Mouse (Mus musculus) lung, adult 2 months (tissue): Measurements from ENCODE around the gene Fxyd2. TPM values are rescaled to one million over a fixed set of nuclear protein-coding genes. Genes with fewer than 3 reads are reported as not detected.

Experiments
- DNase-seq: peaks from one replicate; pipeline ENCODE4 v3.0.0; 2022
- H3K4me1 ChIP-seq: fragments of 200-500 bp; 2 replicates; pipeline ENCODE4 v1.6.1; 2011; ENCODE audit warnings: low read length; ENCODE audit not compliant: control insufficient read depth, insufficient read depth
- H3K4me3 ChIP-seq: fragments of 200-500 bp; replicated peaks from 2 replicates; pipeline ENCODE3; 2011; ENCODE audit warnings: low read depth, mild to moderate bottlenecking, control low read depth, low read length; ENCODE audit errors: extremely low read depth
- CTCF ChIP-seq: fragments of 200-500 bp; IDR thresholded peaks from 2 replicates; pipeline ENCODE4 v1.5.1; 2011; ENCODE audit warnings: mild to moderate bottlenecking, low read length, control low read depth; ENCODE audit not compliant: insufficient read depth
- POLR2A ChIP-seq: fragments of 200-500 bp; IDR thresholded peaks from 2 replicates; pipeline ENCODE4 v1.6.1; 2011; ENCODE audit warnings: low read depth, mild to moderate bottlenecking, control low read depth, low read length, borderline replicate concordance; ENCODE audit errors: extremely low read depth
- WGBS: fragments of 180-500 bp; shearing (Covaris S2); methylation state at CpG from one replicate; pipeline ENCODE4 v1.1.7; 2018; 5-methylcytosine and 5-hydroxymethylcytosine counted together
- polyA plus RNA-seq: library from polyadenylated mRNA; depleted of rRNA; stranded (reverse); fragments of >200 nt; gene quantifications from 2 replicates; pipeline ENCODE4 v1.2.3, GENCODE M21; 2012; rRNA removed

Fxyd2 gene
- polyA plus RNA-seq, 1 experiment: 8.5 TPM

- no peak for TF ChIP-seq POLR2A
- TF ChIP-seq CTCF: no peak
- Histone ChIP-seq H3K4me3 (no peak overlapping the region), H3K4me1 (no peaks in the 10 kb centered on the region)
- no peak for DNase-seq
- 62% methylated on average over 10 of the region's 10 CpGs for WGBS
Observed at GRCm38 (mm10) chr9:45454032-45454431, 54.6 kb downstream of the Fxyd2 start.

GRCm38 (mm10) chr9:45454889-45455610, 55.6 kb downstream of the Fxyd2 start:
- DNase-seq: no peak
- H3K4me1 ChIP-seq: no peaks in the 10 kb centered on the region
- WGBS: 63% methylated on average over 8 of the region's 8 CpGs
- TF ChIP-seq CTCF (no peak), POLR2A (no peak)
- H3K4me3 ChIP-seq: no peak overlapping the region

- no peaks in the 10 kb centered on the region for H3K4me1 ChIP-seq
- H3K4me3 ChIP-seq: no peak overlapping the region
- no peak for DNase-seq
- TF ChIP-seq CTCF (no peak), POLR2A (no peak)
- WGBS: 33% methylated on average over 7 of the region's 7 CpGs
Observed at GRCm38 (mm10) chr9:45457200-45457599, 57.7 kb downstream of the Fxyd2 start.

- H3K4me3 ChIP-seq: no peak overlapping the region
- H3K4me1 ChIP-seq: no peaks in the 10 kb centered on the region
- no peak for DNase-seq
- no peak for TF ChIP-seq POLR2A
- no peak for TF ChIP-seq CTCF
- 67% methylated on average over 14 of the region's 14 CpGs for WGBS
Observed at GRCm38 (mm10) chr9:45458363-45458762, 58.9 kb downstream of the Fxyd2 start.

Other genes with a start within 250 kb of the Fxyd2 start
- not detected in 2 replicates for gene BC049352, start 217.7 kb upstream of the Fxyd2 start, polyA plus RNA-seq
- gene Tmprss4, start 195.6 kb upstream of the Fxyd2 start, polyA plus RNA-seq: 18.2 and 24.1 TPM in 2 replicates
- gene Il10ra, start 130.5 kb upstream of the Fxyd2 start, polyA plus RNA-seq: 10.3 and 12.9 TPM in 2 replicates
- gene Tmprss13, start 80.6 kb upstream of the Fxyd2 start, polyA plus RNA-seq: 1.1 and 6.6 TPM in 2 replicates
- 19.8 and 31.7 TPM in 2 replicates for gene Fxyd6, start 29.5 kb upstream of the Fxyd2 start, polyA plus RNA-seq
- 0.35 and 0.38 TPM in 2 replicates for gene Dscaml1, start 27.0 kb downstream of the Fxyd2 start, polyA plus RNA-seq